Mouse (Mus musculus): ENCODE data around the gene 2310057N15Rik. TPM values are rescaled to one million over a fixed set of nuclear protein-coding genes. Genes with fewer than 3 reads are reported as not detected.
"Not testable (repeated sequence)": the region's sequence is repeated elsewhere in the genome, so short reads cannot be mapped to it uniquely, and the experiment has no call there.

Gene 2310057N15Rik
- not detected in 2 replicates for polyA plus RNA-seq (2016; fragmentation: Nextera tagmentation; extraction: Ambion mirVana)

- no peak for ATAC-seq (ENCODE audit: insufficient number of reproducible peaks, low FRiP score)
- no peaks in the 10 kb centered on the region for H3K4me1 ChIP-seq (replicated peaks)
- no peak within 1 kb of the TSS for H3K4me3 ChIP-seq
- H3K27me3 ChIP-seq (replicated peaks): no peaks in the 10 kb centered on the region
- no peak within 1 kb of the TSS for H3K9ac ChIP-seq
- H3K36me3 ChIP-seq: no peaks in the 10 kb centered on the region
- no peak within 1 kb of the TSS for H3K27ac ChIP-seq (ENCODE audit: poor library complexity, severe bottlenecking)
- peaks cover 2% of the 10 kb centered on the region; the same call in 1 of the 2 replicates for H3K9me3 ChIP-seq (replicated peaks)
- H3K4me2 ChIP-seq: no peak within 1 kb of the TSS
- 70% methylated on average over 2 of the region's 2 CpGs for WGBS
These were observed at the start of gene 2310057N15Rik for GRCm38 (mm10) chr16:88774106-88774505. 2310057N15Rik (minus strand) TSS chr16:88774206.

- H3K9me3 ChIP-seq (replicated peaks): no peaks in the 10 kb centered on the region
- H3K9ac ChIP-seq: no peak overlapping the region
- no peaks in the 10 kb centered on the region for H3K36me3 ChIP-seq
- H3K4me3 ChIP-seq: no peak overlapping the region
- no peak overlapping the region for H3K27ac ChIP-seq (ENCODE audit: poor library complexity, severe bottlenecking)
- ATAC-seq (ENCODE audit: insufficient number of reproducible peaks, low FRiP score): no peak
- no peaks in the 10 kb centered on the region for H3K27me3 ChIP-seq (replicated peaks)
- no peak overlapping the region for H3K4me2 ChIP-seq
- WGBS: 71% methylated on average over 3 of the region's 3 CpGs
- H3K4me1 ChIP-seq (replicated peaks): no peaks in the 10 kb centered on the region
These were observed 49.7 kb upstream of the 2310057N15Rik start for GRCm38 (mm10) chr16:88823736-88824135.

- Histone ChIP-seq H3K9me3 (replicated peaks) (no peaks in the 10 kb centered on the region), H3K27me3 (replicated peaks) (no peaks in the 10 kb centered on the region), H3K36me3 (no peaks in the 10 kb centered on the region), H3K4me2 (no peak within 1 kb of the TSS), H3K9ac (no peak within 1 kb of the TSS), H3K4me3 (no peak within 1 kb of the TSS), H3K4me1 (replicated peaks) (no peaks in the 10 kb centered on the region), H3K27ac (ENCODE audit: poor library complexity, severe bottlenecking) (no peak within 1 kb of the TSS)
- WGBS: 71% methylated on average over 3 of the region's 3 CpGs
- ATAC-seq (ENCODE audit: insufficient number of reproducible peaks, low FRiP score): no peak
These were observed 46.1 kb upstream of the 2310057N15Rik start, which contains the start of gene Krtap15 for GRCm38 (mm10) chr16:88820066-88820465. Krtap15 (plus strand) TSS chr16:88820215.

GRCm38 (mm10) chr16:88811827-88812226 is 37.8 kb upstream of the 2310057N15Rik start, which contains the start of gene Gm20741:
Gm20741 (minus strand) TSS chr16:88812220.
- Histone ChIP-seq H3K4me3 (no peak within 1 kb of the TSS), H3K27ac (ENCODE audit: poor library complexity, severe bottlenecking) (no peak within 1 kb of the TSS), H3K27me3 (replicated peaks) (no peaks in the 10 kb centered on the region), H3K9ac (no peak within 1 kb of the TSS), H3K9me3 (replicated peaks) (no peaks in the 10 kb centered on the region), H3K4me1 (replicated peaks) (no peaks in the 10 kb centered on the region), H3K36me3 (no peaks in the 10 kb centered on the region), H3K4me2 (no peak within 1 kb of the TSS)
- ATAC-seq (ENCODE audit: insufficient number of reproducible peaks, low FRiP score): no peak
- 70% methylated on average over 2 of the region's 2 CpGs for WGBS

- no peak for ATAC-seq (ENCODE audit: insufficient number of reproducible peaks, low FRiP score)
- H3K36me3 ChIP-seq: no peaks in the 10 kb centered on the region
These were observed 12.8 kb upstream of the 2310057N15Rik start for GRCm38 (mm10) chr16:88786786-88787185.

GRCm38 (mm10) chr16:88777596-88777995 is 3.6 kb upstream of the 2310057N15Rik start, which contains the start of gene Gm5965:
Gm5965 (plus strand) TSS chr16:88777896.
- ATAC-seq (ENCODE audit: insufficient number of reproducible peaks, low FRiP score): no peak
- WGBS: 75% methylated on average over 6 of the region's 6 CpGs
- no peak within 1 kb of the TSS for H3K9ac ChIP-seq
- H3K27me3 ChIP-seq (replicated peaks): no peaks in the 10 kb centered on the region
- no peak within 1 kb of the TSS for H3K4me3 ChIP-seq
- no peaks in the 10 kb centered on the region for H3K36me3 ChIP-seq
- H3K4me1 ChIP-seq (replicated peaks): no peaks in the 10 kb centered on the region
- no peak within 1 kb of the TSS for H3K27ac ChIP-seq (ENCODE audit: poor library complexity, severe bottlenecking)
- no peak within 1 kb of the TSS for H3K4me2 ChIP-seq
- H3K9me3 ChIP-seq (replicated peaks): peaks cover 2% of the 10 kb centered on the region; the same call in 1 of the 2 replicates

More at GRCm38 (mm10) chr16:88786786-88787185, 12.8 kb upstream of the 2310057N15Rik start:
- H3K27me3 ChIP-seq (replicated peaks): no peaks in the 10 kb centered on the region
- no peak overlapping the region for H3K4me3 ChIP-seq
- no peaks in the 10 kb centered on the region for H3K9me3 ChIP-seq (replicated peaks)
- 67% methylated on average over 2 of the region's 2 CpGs for WGBS
- no peak overlapping the region for H3K4me2 ChIP-seq
- H3K4me1 ChIP-seq (replicated peaks): no peaks in the 10 kb centered on the region
- no peak overlapping the region for H3K9ac ChIP-seq
- no peak overlapping the region for H3K27ac ChIP-seq (ENCODE audit: poor library complexity, severe bottlenecking)

- H3K4me2 ChIP-seq; ATAC-seq (ENCODE audit: insufficient number of reproducible peaks, low FRiP score); H3K36me3 ChIP-seq; H3K4me1 ChIP-seq (replicated peaks); H3K9ac ChIP-seq; H3K27me3 ChIP-seq (replicated peaks); H3K9me3 ChIP-seq (replicated peaks); H3K27ac ChIP-seq (ENCODE audit: poor library complexity, severe bottlenecking); H3K4me3 ChIP-seq: not testable (repeated sequence)
- 81% methylated on average over 3 of the region's 3 CpGs for WGBS
These were observed 15.5 kb downstream of the 2310057N15Rik start, which contains the start of gene 2310034C09Rik for GRCm38 (mm10) chr16:88758547-88758946. 2310034C09Rik (plus strand) TSS chr16:88758847.

GRCm38 (mm10) chr16:88751535-88751934 is 22.5 kb downstream of the 2310057N15Rik start, which contains the start of gene Krtap13:
Krtap13 (minus strand) TSS chr16:88751635.
- H3K27me3 ChIP-seq (replicated peaks); H3K4me3 ChIP-seq; H3K9me3 ChIP-seq (replicated peaks); H3K4me2 ChIP-seq; H3K36me3 ChIP-seq; H3K9ac ChIP-seq; ATAC-seq (ENCODE audit: insufficient number of reproducible peaks, low FRiP score); H3K27ac ChIP-seq (ENCODE audit: poor library complexity, severe bottlenecking); H3K4me1 ChIP-seq (replicated peaks): not testable (repeated sequence)
- WGBS: 69% methylated on average over 3 of the region's 3 CpGs

- Histone ChIP-seq H3K27me3 (replicated peaks) (no peaks in the 10 kb centered on the region), H3K4me1 (replicated peaks) (no peaks in the 10 kb centered on the region), H3K4me3 (no peak overlapping the region), H3K9me3 (replicated peaks) (no peaks in the 10 kb centered on the region), H3K9ac (no peak overlapping the region), H3K27ac (ENCODE audit: poor library complexity, severe bottlenecking) (no peak overlapping the region), H3K4me2 (no peak overlapping the region), H3K36me3 (no peaks in the 10 kb centered on the region)
- WGBS: 64% methylated on average over 4 of the region's 4 CpGs
- ATAC-seq (ENCODE audit: insufficient number of reproducible peaks, low FRiP score): no peak
These were observed 26.1 kb downstream of the 2310057N15Rik start for GRCm38 (mm10) chr16:88747943-88748342.

GRCm38 (mm10) chr16:88744750-88745340 is 29.2 kb downstream of the 2310057N15Rik start:
- Histone ChIP-seq H3K27ac (ENCODE audit: poor library complexity, severe bottlenecking) (no peak overlapping the region), H3K4me1 (replicated peaks) (no peaks in the 10 kb centered on the region), H3K4me3 (no peak overlapping the region), H3K36me3 (no peaks in the 10 kb centered on the region), H3K27me3 (replicated peaks) (no peaks in the 10 kb centered on the region), H3K4me2 (no peak overlapping the region), H3K9me3 (replicated peaks) (no peaks in the 10 kb centered on the region), H3K9ac (no peak overlapping the region)
- WGBS: 68% methylated on average over 4 of the region's 4 CpGs
- no peak for ATAC-seq (ENCODE audit: insufficient number of reproducible peaks, low FRiP score)

- WGBS: 68% methylated on average over 2 of the region's 2 CpGs
- ATAC-seq (ENCODE audit: insufficient number of reproducible peaks, low FRiP score): no peak
- H3K9ac ChIP-seq: no peak overlapping the region
These were observed 38.6 kb downstream of the 2310057N15Rik start for GRCm38 (mm10) chr16:88735391-88735790.

More at GRCm38 (mm10) chr16:88735391-88735790, 38.6 kb downstream of the 2310057N15Rik start:
- Histone ChIP-seq H3K4me2 (no peak overlapping the region), H3K4me1 (replicated peaks) (no peaks in the 10 kb centered on the region), H3K27me3 (replicated peaks) (no peaks in the 10 kb centered on the region), H3K27ac (ENCODE audit: poor library complexity, severe bottlenecking) (no peak overlapping the region), H3K9me3 (replicated peaks) (no peaks in the 10 kb centered on the region), H3K4me3 (no peak overlapping the region), H3K36me3 (no peaks in the 10 kb centered on the region)
